Mouse (Mus musculus): ENCODE measurements around the gene Hoxd12.
A peak's percentile ranks its signal among the peaks of the same experiment; 100 is the strongest.

Gene Hoxd12

GRCm38 (mm10) chr2:74674881-74675665, at the start of gene Hoxd12:
Gene Hoxd12 (plus strand): TSS chr2:74675013.
- Histone ChIP-seq H3K9me3 (ENCODE audit: low read length) (peaks cover 17% of the 10 kb centered on the region), H3K27me3 (ENCODE audit: insufficient read depth, low read length) (peaks cover 98% of the 10 kb centered on the region), H3K36me3 (ENCODE audit: insufficient read depth, low read length) (no peaks in the 10 kb centered on the region), H3K4me1 (replicated peaks; ENCODE audit: low read depth, low read length) (peaks cover 46% of the 10 kb centered on the region), H3K4me3 (replicated peaks; ENCODE audit: low read length) (peak within 1 kb of the TSS; percentile 54)
- TF ChIP-seq POU5F1 (IDR thresholded peaks at IDR 0.05; ENCODE audit: borderline replicate concordance, low read length), result no peak
- TF ChIP-seq CTCF (conservative IDR thresholded peaks at IDR 0.05; ENCODE audit: low read length), result no peak
- no peak for TF ChIP-seq NANOG (IDR thresholded peaks at IDR 0.05; ENCODE audit: borderline replicate concordance, low read length)

- H3K4me1 ChIP-seq (replicated peaks; ENCODE audit: low read depth, low read length), result no peaks in the 10 kb centered on the region
- no peaks in the 10 kb centered on the region for H3K36me3 ChIP-seq (ENCODE audit: insufficient read depth, low read length)
- H3K27me3 ChIP-seq (ENCODE audit: insufficient read depth, low read length), result no peaks in the 10 kb centered on the region
- H3K4me3 ChIP-seq (replicated peaks; ENCODE audit: low read length), result no peak overlapping the region
- peaks cover 14% of the 10 kb centered on the region for H3K9me3 ChIP-seq (ENCODE audit: low read length)
- no peak for TF ChIP-seq POU5F1 (IDR thresholded peaks at IDR 0.05; ENCODE audit: borderline replicate concordance, low read length)
- TF ChIP-seq CTCF (conservative IDR thresholded peaks at IDR 0.05; ENCODE audit: low read length), result peak; percentile 53
Observed at GRCm38 (mm10) chr2:74635412-74635811, 39.4 kb upstream of the Hoxd12 start.

- Histone ChIP-seq H3K36me3 (ENCODE audit: insufficient read depth, low read length) (no peaks in the 10 kb centered on the region), H3K4me3 (replicated peaks; ENCODE audit: low read length) (no peak overlapping the region), H3K9me3 (ENCODE audit: low read length) (no peaks in the 10 kb centered on the region), H3K27me3 (ENCODE audit: insufficient read depth, low read length) (peaks cover 32% of the 10 kb centered on the region), H3K4me1 (replicated peaks; ENCODE audit: low read depth, low read length) (peaks cover 4% of the 10 kb centered on the region)
- TF ChIP-seq CTCF (conservative IDR thresholded peaks at IDR 0.05; ENCODE audit: low read length), result no peak
- TF ChIP-seq POU5F1 (IDR thresholded peaks at IDR 0.05; ENCODE audit: borderline replicate concordance, low read length), result no peak
- no peak for TF ChIP-seq NANOG (IDR thresholded peaks at IDR 0.05; ENCODE audit: borderline replicate concordance, low read length)
Observed at GRCm38 (mm10) chr2:74642431-74642830, 32.4 kb upstream of the Hoxd12 start.

GRCm38 (mm10) chr2:74645631-74646030, 29.2 kb upstream of the Hoxd12 start:
- H3K9me3 ChIP-seq (ENCODE audit: low read length), result no peaks in the 10 kb centered on the region
- peaks cover 64% of the 10 kb centered on the region for H3K27me3 ChIP-seq (ENCODE audit: insufficient read depth, low read length)
- peaks cover 20% of the 10 kb centered on the region for H3K4me1 ChIP-seq (replicated peaks; ENCODE audit: low read depth, low read length)
- H3K4me3 ChIP-seq (replicated peaks; ENCODE audit: low read length), result no peak overlapping the region
- H3K36me3 ChIP-seq (ENCODE audit: insufficient read depth, low read length), result no peaks in the 10 kb centered on the region
- TF ChIP-seq NANOG (IDR thresholded peaks at IDR 0.05; ENCODE audit: borderline replicate concordance, low read length) (no peak), CTCF (conservative IDR thresholded peaks at IDR 0.05; ENCODE audit: low read length) (no peak), POU5F1 (IDR thresholded peaks at IDR 0.05; ENCODE audit: borderline replicate concordance, low read length) (no peak)

GRCm38 (mm10) chr2:74647082-74647864, 27.5 kb upstream of the Hoxd12 start:
- no peaks in the 10 kb centered on the region for H3K9me3 ChIP-seq (ENCODE audit: low read length)
- H3K4me3 ChIP-seq (replicated peaks; ENCODE audit: low read length), result no peak overlapping the region
- peaks cover 20% of the 10 kb centered on the region for H3K4me1 ChIP-seq (replicated peaks; ENCODE audit: low read depth, low read length)
- no peak for TF ChIP-seq POU5F1 (IDR thresholded peaks at IDR 0.05; ENCODE audit: borderline replicate concordance, low read length)
- no peak for TF ChIP-seq NANOG (IDR thresholded peaks at IDR 0.05; ENCODE audit: borderline replicate concordance, low read length)
- H3K27me3 ChIP-seq (ENCODE audit: insufficient read depth, low read length), result peaks cover 78% of the 10 kb centered on the region
- H3K36me3 ChIP-seq (ENCODE audit: insufficient read depth, low read length), result no peaks in the 10 kb centered on the region

GRCm38 (mm10) chr2:74652996-74653340, 21.8 kb upstream of the Hoxd12 start:
- no peak for TF ChIP-seq NANOG (IDR thresholded peaks at IDR 0.05; ENCODE audit: borderline replicate concordance, low read length)
- TF ChIP-seq CTCF (conservative IDR thresholded peaks at IDR 0.05; ENCODE audit: low read length), result no peak
- TF ChIP-seq POU5F1 (IDR thresholded peaks at IDR 0.05; ENCODE audit: borderline replicate concordance, low read length), result no peak
- no peak overlapping the region for H3K4me3 ChIP-seq (replicated peaks; ENCODE audit: low read length)
- H3K36me3 ChIP-seq (ENCODE audit: insufficient read depth, low read length), result no peaks in the 10 kb centered on the region
- H3K27me3 ChIP-seq (ENCODE audit: insufficient read depth, low read length), result peaks cover 84% of the 10 kb centered on the region
- H3K9me3 ChIP-seq (ENCODE audit: low read length), result no peaks in the 10 kb centered on the region
- peaks cover 23% of the 10 kb centered on the region for H3K4me1 ChIP-seq (replicated peaks; ENCODE audit: low read depth, low read length)

- H3K4me1 ChIP-seq (replicated peaks; ENCODE audit: low read depth, low read length), result peaks cover 21% of the 10 kb centered on the region
- no peak for TF ChIP-seq NANOG (IDR thresholded peaks at IDR 0.05; ENCODE audit: borderline replicate concordance, low read length)
- TF ChIP-seq CTCF (conservative IDR thresholded peaks at IDR 0.05; ENCODE audit: low read length), result no peak
- no peak for TF ChIP-seq POU5F1 (IDR thresholded peaks at IDR 0.05; ENCODE audit: borderline replicate concordance, low read length)
- H3K27me3 ChIP-seq (ENCODE audit: insufficient read depth, low read length), result peaks cover 84% of the 10 kb centered on the region
- no peaks in the 10 kb centered on the region for H3K9me3 ChIP-seq (ENCODE audit: low read length)
- H3K4me3 ChIP-seq (replicated peaks; ENCODE audit: low read length), result no peak overlapping the region
- no peaks in the 10 kb centered on the region for H3K36me3 ChIP-seq (ENCODE audit: insufficient read depth, low read length)
Observed at GRCm38 (mm10) chr2:74653781-74654535, 20.9 kb upstream of the Hoxd12 start.

GRCm38 (mm10) chr2:74654743-74655419, 19.9 kb upstream of the Hoxd12 start:
- no peaks in the 10 kb centered on the region for H3K9me3 ChIP-seq (ENCODE audit: low read length)
- H3K4me1 ChIP-seq (replicated peaks; ENCODE audit: low read depth, low read length), result peaks cover 28% of the 10 kb centered on the region
- H3K4me3 ChIP-seq (replicated peaks; ENCODE audit: low read length), result peak overlapping the region; percentile 72
- TF ChIP-seq POU5F1 (IDR thresholded peaks at IDR 0.05; ENCODE audit: borderline replicate concordance, low read length) (no peak), CTCF (conservative IDR thresholded peaks at IDR 0.05; ENCODE audit: low read length) (no peak), NANOG (IDR thresholded peaks at IDR 0.05; ENCODE audit: borderline replicate concordance, low read length) (no peak)
- H3K36me3 ChIP-seq (ENCODE audit: insufficient read depth, low read length), result no peaks in the 10 kb centered on the region
- H3K27me3 ChIP-seq (ENCODE audit: insufficient read depth, low read length), result peaks cover 84% of the 10 kb centered on the region

Data from E14TG2a.4 (cell line).